Mouse (Mus musculus) ES-Bruce4 (cell line): Measurements from ENCODE around the gene Gm44965. TPM values are rescaled to one million over a fixed set of nuclear protein-coding genes. Genes with fewer than 3 reads are reported as not detected.

Experiments used
- H3K27ac ChIP-seq: 2 replicates; pipeline ENCODE4 v1.5.1; 2012; ENCODE audit warnings: low read length, inconsistent platforms; ENCODE audit not compliant: insufficient read depth
- H3K27me3 ChIP-seq: 2 replicates; pipeline ENCODE4 v1.6.1; 2012; ENCODE audit warnings: mild to moderate bottlenecking, low read length, inconsistent platforms; ENCODE audit not compliant: control insufficient read depth, poor library complexity, insufficient read depth, severe bottlenecking
- H3K36me3 ChIP-seq: 2 replicates; pipeline ENCODE4 v1.6.1; 2012; ENCODE audit warnings: inconsistent platforms, mild to moderate bottlenecking, low read length, moderate library complexity; ENCODE audit not compliant: control insufficient read depth, poor library complexity, insufficient read depth, severe bottlenecking
- H3K4me1 ChIP-seq: one replicate; pipeline ENCODE4 v1.8.1; 2011; ENCODE audit warnings: low read length; ENCODE audit not compliant: control insufficient read depth, insufficient read depth
- H3K4me3 ChIP-seq: 2 replicates; pipeline ENCODE4 v1.5.1; 2011; ENCODE audit warnings: low read depth, mild to moderate bottlenecking, low read length
- H3K9ac ChIP-seq: 2 replicates; pipeline ENCODE4 v1.6.1; 2012; ENCODE audit warnings: low read depth, mild to moderate bottlenecking, inconsistent platforms; ENCODE audit not compliant: poor library complexity, severe bottlenecking
- H3K9me3 ChIP-seq: replicated peaks from 2 replicates; pipeline ENCODE4 v1.6.1; 2012; ENCODE audit warnings: mild to moderate bottlenecking, low read length, inconsistent platforms; ENCODE audit not compliant: control insufficient read depth, poor library complexity, insufficient read depth, severe bottlenecking
- CTCF ChIP-seq: IDR thresholded peaks from one replicate; pipeline ENCODE4 v1.8.1; 2011; ENCODE audit warnings: low read depth, low read length
- EP300 ChIP-seq: IDR thresholded peaks from 2 replicates; pipeline ENCODE4 v1.6.1; 2011; ENCODE audit warnings: low read depth, low read length; ENCODE audit not compliant: insufficient read depth
- POLR2A ChIP-seq: IDR thresholded peaks from one replicate; pipeline ENCODE4 v1.8.1; 2011; ENCODE audit warnings: low read length; ENCODE audit not compliant: insufficient read depth
- polyA plus RNA-seq: library from polyadenylated mRNA; stranded (reverse); fragments of >200 nt; gene quantifications from 2 replicates; pipeline ENCODE4 v1.2.4, GENCODE M21; 2011; ENCODE audit warnings: low read depth; ENCODE audit not compliant: missing spikeins, insufficient read depth, insufficient read length

Gm44965 gene
- polyA plus RNA-seq, 1 experiment = not detected

- H3K9ac ChIP-seq = no peak overlapping the region
- no peaks in the 10 kb centered on the region for H3K27me3 ChIP-seq
- H3K27ac ChIP-seq = no peak overlapping the region
- H3K9me3 ChIP-seq = no peaks in the 10 kb centered on the region
- no peak overlapping the region for H3K4me3 ChIP-seq
- TF ChIP-seq POLR2A = no peak
- no peak for TF ChIP-seq CTCF
- no peak for TF ChIP-seq EP300
- H3K36me3 ChIP-seq = no peaks in the 10 kb centered on the region
- no peaks in the 10 kb centered on the region for H3K4me1 ChIP-seq
Measured at GRCm38 (mm10) chr6:48573280-48573679, 20.5 kb upstream of the Gm44965 start.

GRCm38 (mm10) chr6:48573981-48574380 lies 19.8 kb upstream of the Gm44965 start:
- no peak overlapping the region for H3K27ac ChIP-seq
- no peak for TF ChIP-seq CTCF
- TF ChIP-seq POLR2A = no peak
- TF ChIP-seq EP300 = no peak

GRCm38 (mm10) chr6:48578736-48579135 lies 15.0 kb upstream of the Gm44965 start:
- Histone ChIP-seq H3K4me3 (no peak overlapping the region), H3K27me3 (no peaks in the 10 kb centered on the region), H3K9ac (no peak overlapping the region), H3K9me3 (no peaks in the 10 kb centered on the region), H3K4me1 (no peaks in the 10 kb centered on the region), H3K36me3 (no peaks in the 10 kb centered on the region), H3K27ac (no peak overlapping the region)
- no peak for TF ChIP-seq EP300
- TF ChIP-seq CTCF = no peak
- TF ChIP-seq POLR2A = no peak

More at GRCm38 (mm10) chr6:48573981-48574380, 19.8 kb upstream of the Gm44965 start:
- no peaks in the 10 kb centered on the region for H3K4me1 ChIP-seq
- H3K4me3 ChIP-seq = no peak overlapping the region
- no peak overlapping the region for H3K9ac ChIP-seq
- H3K27me3 ChIP-seq = no peaks in the 10 kb centered on the region
- H3K36me3 ChIP-seq = no peaks in the 10 kb centered on the region
- no peaks in the 10 kb centered on the region for H3K9me3 ChIP-seq

- Histone ChIP-seq H3K36me3 (no peaks in the 10 kb centered on the region), H3K4me1 (no peaks in the 10 kb centered on the region), H3K9me3 (no peaks in the 10 kb centered on the region), H3K9ac (no peak overlapping the region), H3K27me3 (no peaks in the 10 kb centered on the region), H3K4me3 (no peak overlapping the region), H3K27ac (no peak overlapping the region)
- no peak for TF ChIP-seq EP300
- no peak for TF ChIP-seq POLR2A
- TF ChIP-seq CTCF = no peak
Measured at GRCm38 (mm10) chr6:48579215-48579648, 14.5 kb upstream of the Gm44965 start.

- H3K9ac ChIP-seq = no peak overlapping the region
- peaks cover 2% of the 10 kb centered on the region; the same call in 1 of the 2 replicates for H3K9me3 ChIP-seq
- no peaks in the 10 kb centered on the region for H3K27me3 ChIP-seq
- TF ChIP-seq EP300 = no peak
- TF ChIP-seq CTCF = no peak
- no peak for TF ChIP-seq POLR2A
- no peak overlapping the region for H3K27ac ChIP-seq
- no peaks in the 10 kb centered on the region for H3K4me1 ChIP-seq
- no peaks in the 10 kb centered on the region for H3K36me3 ChIP-seq
- H3K4me3 ChIP-seq = no peak overlapping the region
Measured at GRCm38 (mm10) chr6:48581257-48581656, 12.5 kb upstream of the Gm44965 start.

- no peaks in the 10 kb centered on the region for H3K36me3 ChIP-seq
- H3K27me3 ChIP-seq = no peaks in the 10 kb centered on the region
- no peak overlapping the region for H3K4me3 ChIP-seq
- no peak overlapping the region for H3K27ac ChIP-seq
- TF ChIP-seq EP300 = no peak
- no peak for TF ChIP-seq POLR2A
- no peak for TF ChIP-seq CTCF
- H3K9me3 ChIP-seq = peaks cover 2% of the 10 kb centered on the region; the same call in 1 of the 2 replicates
- H3K4me1 ChIP-seq = no peaks in the 10 kb centered on the region
- no peak overlapping the region for H3K9ac ChIP-seq
Measured at GRCm38 (mm10) chr6:48582037-48582436, 11.7 kb upstream of the Gm44965 start.
